Mouse (Mus musculus): ENCODE data around the gene Gm12355.
"Not testable (repeated sequence)": the region's sequence is repeated elsewhere in the genome, so short reads cannot be mapped to it uniquely, and the experiment has no call there.

Gene Gm12355

GRCm38 (mm10) chr11:98625611-98626410 is at the start of gene Gm12355, which contains the start of gene Gsdma3:
Gm12355 (minus strand) TSS chr11:98625661.
Gsdma3 (plus strand) TSS chr11:98626360.
- no peak for DNase-seq

GRCm38 (mm10) chr11:98673136-98673535 is 47.7 kb upstream of the Gm12355 start:
- peak; percentile 46 to 64 for DNase-seq

- DNase-seq: no peak
Observed at GRCm38 (mm10) chr11:98672482-98672881, 47.0 kb upstream of the Gm12355 start.

- DNase-seq: no peak
Observed at GRCm38 (mm10) chr11:98671857-98672256, 46.4 kb upstream of the Gm12355 start.

GRCm38 (mm10) chr11:98671284-98671815 is 45.9 kb upstream of the Gm12355 start:
- DNase-seq: no peak

- no peak for DNase-seq
Observed at GRCm38 (mm10) chr11:98668984-98669383, 43.5 kb upstream of the Gm12355 start.

- DNase-seq: no peak
Observed at GRCm38 (mm10) chr11:98664091-98664490, 38.6 kb upstream of the Gm12355 start, which contains the start of gene Gsdma. Gsdma (plus strand) TSS chr11:98664351.

- peak; percentile 32 to 38 for DNase-seq
Observed at GRCm38 (mm10) chr11:98660517-98660916, 35.1 kb upstream of the Gm12355 start.

GRCm38 (mm10) chr11:98655076-98655475 is 29.6 kb upstream of the Gm12355 start:
- DNase-seq: peak; percentile 22

GRCm38 (mm10) chr11:98646459-98646858 is 21.0 kb upstream of the Gm12355 start, which contains the start of gene Gsdma2:
Gsdma2 (plus strand) TSS chr11:98646759.
- no peak for DNase-seq

- no peak for DNase-seq
Observed at GRCm38 (mm10) chr11:98645946-98646345, 20.5 kb upstream of the Gm12355 start.

- DNase-seq: no peak
Observed at GRCm38 (mm10) chr11:98644757-98645156, 19.3 kb upstream of the Gm12355 start.

- DNase-seq: no peak
Observed at GRCm38 (mm10) chr11:98640091-98640490, 14.6 kb upstream of the Gm12355 start.

- DNase-seq: no peak
Observed at GRCm38 (mm10) chr11:98637501-98637900, 12.0 kb upstream of the Gm12355 start.

- peak in 1 of 2 experiments; percentile 12 for DNase-seq
Observed at GRCm38 (mm10) chr11:98635312-98635970, 10.0 kb upstream of the Gm12355 start.

GRCm38 (mm10) chr11:98630646-98631045 is 5.2 kb upstream of the Gm12355 start:
- DNase-seq: no peak

GRCm38 (mm10) chr11:98628706-98629105 is 3.2 kb upstream of the Gm12355 start:
- DNase-seq: no peak

GRCm38 (mm10) chr11:98624381-98624780 is 1.1 kb downstream of the Gm12355 start:
- DNase-seq: not testable (repeated sequence)

GRCm38 (mm10) chr11:98623981-98624380 is 1.5 kb downstream of the Gm12355 start:
- DNase-seq: not testable (repeated sequence)

GRCm38 (mm10) chr11:98620791-98621190 is 4.7 kb downstream of the Gm12355 start:
- no peak for DNase-seq

- DNase-seq: peak in 1 of 2 experiments; percentile 37
Observed at GRCm38 (mm10) chr11:98606763-98607162, 18.7 kb downstream of the Gm12355 start.

GRCm38 (mm10) chr11:98604911-98605310 is 20.6 kb downstream of the Gm12355 start:
- DNase-seq: not testable (repeated sequence)

- no peak for DNase-seq
Observed at GRCm38 (mm10) chr11:98603953-98604352, 21.5 kb downstream of the Gm12355 start.

All from cerebellum, adult 18-20 months (tissue).